15 mouse cellular contexts compared by ENCODE assay signal in the genomic region with DNA sequence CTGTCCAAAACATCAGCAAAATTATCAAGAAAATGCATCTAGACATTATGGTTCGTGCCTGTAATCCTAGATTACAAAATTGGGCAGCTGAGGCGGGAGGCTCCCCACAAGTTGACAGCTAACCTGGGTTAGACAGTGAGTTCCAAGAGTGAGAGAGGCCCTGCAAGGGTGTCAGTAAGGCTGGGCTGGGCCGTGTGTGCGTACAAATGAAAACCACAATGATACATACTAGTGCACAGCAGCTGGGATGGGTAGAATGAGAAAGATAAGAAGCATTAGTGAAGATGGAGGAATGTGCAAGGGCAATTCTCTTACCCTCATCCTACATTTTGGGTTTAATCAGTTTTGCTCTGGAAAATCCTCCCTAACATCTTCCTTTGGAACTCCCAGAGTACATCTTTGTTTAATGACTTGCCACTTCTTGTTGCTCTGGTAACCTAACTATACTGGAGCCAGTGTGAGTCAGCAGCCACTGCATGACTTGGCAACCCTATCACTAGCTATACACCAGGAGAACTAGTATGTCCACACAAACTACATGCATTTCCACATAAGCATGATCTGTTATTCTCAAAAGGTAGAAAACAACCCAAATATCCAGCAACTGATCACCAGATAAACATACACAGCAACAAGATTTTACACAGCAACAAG. TPM values are rescaled to one million over a fixed set of nuclear protein-coding genes. Genes with fewer than 3 reads are reported as not detected.
A peak's percentile ranks its signal among the peaks of the same experiment; 100 is the strongest.
DNase-seq lines count a peak whose midpoint lies in the region; ATAC-seq lines count a peak whose summit lies in the region.
"Had no signal": no experiment of that assay in that cellular context is flagged by ENCODE, and none has a peak within 500 bp of the region (broad histone marks: within the 10 kb centered on the region; RNA-seq: fewer than 3 reads in every experiment).

No protein-coding gene starts in this region.

- peaks cover 64% of the 10 kb centered on the region for H3K36me3 ChIP-seq in liver, embryonic 13.5 days
- H3K36me3 ChIP-seq in midbrain, embryonic 11.5 days (ENCODE audit: control insufficient read depth, insufficient read depth, low read length) = peaks cover 3% of the 10 kb centered on the region; the same call in 1 of the 2 replicates

- intact Hi-C loops in left cerebral cortex, postnatal 4 days (cut with DNase I) = loop anchor here (10.0 kb wide), 1 partner anchor 72 kb away; no protein-coding TSS in a partner anchor

- H3K4me1 ChIP-seq in liver, embryonic 13.5 days (replicated peaks) = peaks cover 43% of the 10 kb centered on the region
- H3K4me1 ChIP-seq in midbrain, embryonic 11.5 days (ENCODE audit: control insufficient read depth, insufficient read depth, low read length) = no peaks in the 10 kb centered on the region
- H3K4me1 ChIP-seq: embryonic facial prominence, embryonic 12.5 days had no signal

- no peaks in the 10 kb centered on the region for H3K9me3 ChIP-seq in liver, embryonic 13.5 days (replicated peaks)
- H3K9me3 ChIP-seq in midbrain, embryonic 11.5 days (ENCODE audit: control insufficient read depth, low read length) = no peaks in the 10 kb centered on the region
- H3K9me3 ChIP-seq: embryonic facial prominence, embryonic 12.5 days had no signal

- H3K4me2 ChIP-seq in liver, embryonic 13.5 days = peak overlapping the region; percentile 51
- no peak overlapping the region for H3K4me2 ChIP-seq in midbrain, embryonic 11.5 days
- H3K4me2 ChIP-seq: embryonic facial prominence, embryonic 12.5 days had no signal

- ATAC-seq in liver, embryonic 13.5 days (ENCODE audit: low read depth) = peak; percentile 97
- no peak for ATAC-seq in midbrain, embryonic 11.5 days (ENCODE audit: low FRiP score)

- DNase-seq in adrenal gland, adult 2 months = peak; percentile 55
- no peak for DNase-seq in adrenal gland, postnatal 25 days
- DNase-seq in right cerebral cortex, adult 18-20 months = peak; percentile 57
- DNase-seq in right cerebral cortex, postnatal 14 days = no peak
- peak; percentile 76 for DNase-seq in liver, embryonic 13.5 days
- DNase-seq in ovary, adult 18-20 months (ENCODE audit: low spot score) = no peak
- no peak for DNase-seq in left cerebral cortex, postnatal 4 days
- no peak for DNase-seq in midbrain, embryonic 11.5 days (ENCODE audit: low spot score, missing footprints)
- DNase-seq: cerebellum, adult 18-20 months; heart, postnatal 14 days; thymus, postnatal 14 days had no signal

- 28% methylated on average over 4 of the region's 4 CpGs for WGBS in liver, embryonic 13.5 days (ENCODE audit: insufficient replicate concordance)
- 95% methylated on average over 4 of the region's 4 CpGs for WGBS in midbrain, embryonic 11.5 days

- H3K27me3 ChIP-seq in liver, embryonic 13.5 days = no peaks in the 10 kb centered on the region
- no peaks in the 10 kb centered on the region for H3K27me3 ChIP-seq in midbrain, embryonic 11.5 days (ENCODE audit: control insufficient read depth, insufficient read depth, low read length)
- H3K27me3 ChIP-seq: embryonic facial prominence, embryonic 12.5 days had no signal

- peak overlapping the region; percentile 47; the same call in 1 of the 2 replicates for H3K9ac ChIP-seq in liver, embryonic 13.5 days
- H3K9ac ChIP-seq in midbrain, embryonic 11.5 days (ENCODE audit: low read length) = no peak overlapping the region
- H3K9ac ChIP-seq: embryonic facial prominence, embryonic 12.5 days had no signal

- H3K4me3 ChIP-seq in liver, embryonic 13.5 days (replicated peaks) = peak overlapping the region; percentile 7; the same call in 1 of the 2 replicates
- no peak overlapping the region for H3K4me3 ChIP-seq in midbrain, embryonic 11.5 days (ENCODE audit: low read depth, low read length)
- H3K4me3 ChIP-seq: embryonic facial prominence, embryonic 12.5 days had no signal

- peak overlapping the region; percentile 96 for H3K27ac ChIP-seq in liver, embryonic 13.5 days
- no peak overlapping the region for H3K27ac ChIP-seq in midbrain, embryonic 11.5 days (ENCODE audit: low read depth, low read length)
- H3K27ac ChIP-seq: embryonic facial prominence, embryonic 12.5 days had no signal

RNA-seq across cellular contexts. Expression of gene Fbxl3, which starts 12.6 kb away (rescaled TPM):
- total RNA-seq in adrenal gland, adult 2 months (2021) = 10 to 100 TPM; 71.4 to 82.8 TPM
- 40.0 and 45.1 TPM in 2 replicates for polyA plus RNA-seq in adrenal gland, adult 2 months (2012; rRNA removed)
- total RNA-seq in adrenal gland, postnatal 25 days (2021) = 76.8 and 86.4 TPM in 2 replicates
- polyA plus RNA-seq in liver, embryonic 13.5 days (2015; fragmentation: Nextera tagmentation; extraction: Ambion mirVana) = 10.5 and 13.9 TPM in 2 replicates
- total RNA-seq in left cerebral cortex, postnatal 4 days (2021) = 10 to 100 TPM; 67.2 to 71.3 TPM
- polyA plus RNA-seq in midbrain, embryonic 11.5 days (2014; fragmentation: Nextera tagmentation; extraction: Ambion mirVana) = 26.5 and 27.3 TPM in 2 replicates

RNA-seq across cellular contexts. Expression of gene Cln5, which starts 16.8 kb away (rescaled TPM):
- 10 to 100 TPM; 33.0 to 35.2 TPM for total RNA-seq in adrenal gland, adult 2 months (2021)
- polyA plus RNA-seq in adrenal gland, adult 2 months (2012; rRNA removed) = 38.2 and 38.7 TPM in 2 replicates
- 32.4 and 32.8 TPM in 2 replicates for total RNA-seq in adrenal gland, postnatal 25 days (2021)
- polyA plus RNA-seq in liver, embryonic 13.5 days (2015; fragmentation: Nextera tagmentation; extraction: Ambion mirVana) = 20.9 and 25.2 TPM in 2 replicates
- 1 to 10 TPM; 5.0 to 5.7 TPM for total RNA-seq in left cerebral cortex, postnatal 4 days (2021)
- 27.1 and 30.4 TPM in 2 replicates for polyA plus RNA-seq in midbrain, embryonic 11.5 days (2014; fragmentation: Nextera tagmentation; extraction: Ambion mirVana)

RNA-seq across cellular contexts. Expression of gene Acod1, which starts 40.0 kb away (rescaled TPM):
- total RNA-seq in adrenal gland, adult 2 months (2021) = not detected
- 0.06 TPM in 1 of 2 replicates, not detected in the other for polyA plus RNA-seq in adrenal gland, adult 2 months (2012; rRNA removed)
- not detected in 2 replicates for total RNA-seq in adrenal gland, postnatal 25 days (2021)
- polyA plus RNA-seq in liver, embryonic 13.5 days (2015; fragmentation: Nextera tagmentation; extraction: Ambion mirVana) = 0.09 and 0.12 TPM in 2 replicates
- total RNA-seq in left cerebral cortex, postnatal 4 days (2021) = not detected
- polyA plus RNA-seq in midbrain, embryonic 11.5 days (2014; fragmentation: Nextera tagmentation; extraction: Ambion mirVana) = not detected in 2 replicates
- total RNA-seq: left cerebral cortex, adult 18-20 months had no signal
- polyA plus RNA-seq: embryonic facial prominence, embryonic 12.5 days; kidney, embryonic 14.5 days; lung, embryonic 16.5 days had no signal

Comparison
In these comparisons a context has a peak if more than half of its experiments do, and no peak if none do; other contexts are left out.
1. DNase-seq: peak in adrenal gland, adult 2 months (single experiment), right cerebral cortex, adult 18-20 months (single experiment) and liver, embryonic 13.5 days (single experiment); none in adrenal gland, postnatal 25 days (single experiment), right cerebral cortex, postnatal 14 days (single experiment), ovary, adult 18-20 months (single experiment), left cerebral cortex, postnatal 4 days (single experiment) and midbrain, embryonic 11.5 days (single experiment).